Mouse (Mus musculus) myocyte (in vitro differentiated cells): ENCODE measurements around the gene Gabra5. TPM values are rescaled to one million over a fixed set of nuclear protein-coding genes. Genes with fewer than 3 reads are reported as not detected.

Source experiments
- H3K27me3 ChIP-seq: one replicate; pipeline ENCODE4 v1.6.1; 2011; ENCODE audit not compliant: control insufficient read depth, insufficient read depth, insufficient read length
- H3K36me3 ChIP-seq: one replicate; pipeline ENCODE4 v1.6.1; 2011; ENCODE audit not compliant: control insufficient read depth, insufficient read depth
- H3K4me2 ChIP-seq: one replicate; pipeline ENCODE4 v1.6.1; 2011; ENCODE audit warnings: low read depth, control low read depth
- H3K4me3 ChIP-seq: one replicate; pipeline ENCODE4 v1.5.1; 2011; ENCODE audit warnings: mild to moderate bottlenecking, control low read depth, moderate library complexity
- H3K79me2 ChIP-seq: one replicate; pipeline ENCODE4 v1.6.1; 2011; ENCODE audit not compliant: control insufficient read depth, insufficient read depth
- H3ac ChIP-seq: one replicate; pipeline ENCODE4 v1.6.1; 2011; ENCODE audit not compliant: control insufficient read depth, insufficient read length
- CEBPB ChIP-seq: IDR thresholded peaks from 2 replicates; pipeline ENCODE4 v1.6.1; 2011; ENCODE audit warnings: mild to moderate bottlenecking, moderate library complexity; ENCODE audit not compliant: poor library complexity, insufficient read depth, severe bottlenecking
- E2F4 ChIP-seq: IDR thresholded peaks from one replicate; pipeline ENCODE4 v1.6.1; 2011; ENCODE audit warnings: mild to moderate bottlenecking, control low read depth, moderate library complexity; ENCODE audit not compliant: insufficient read depth
- MAX ChIP-seq: IDR thresholded peaks from one replicate; pipeline ENCODE4 v1.6.1; 2011; ENCODE audit warnings: low read depth, mild to moderate bottlenecking, control low read depth
- MYOD1 ChIP-seq, 3 experiments: IDR thresholded peaks; one replicate each; pipeline ENCODE4 v1.6.1; 2011; ENCODE audit warnings: control low read depth in 2 of 3, low read depth in 2 of 3, mild to moderate bottlenecking in 2 of 3, moderate library complexity in 1 of 3; ENCODE audit not compliant: insufficient read length in 2 of 3, control insufficient read depth in 1 of 3
- MYOG ChIP-seq, 3 experiments: IDR thresholded peaks; one replicate each; pipeline ENCODE4 v1.6.1; 2011; ENCODE audit warnings: control low read depth in 2 of 3, low read depth in 2 of 3, mild to moderate bottlenecking in 2 of 3; ENCODE audit not compliant: insufficient read length in 2 of 3, control insufficient read depth in 1 of 3, insufficient read depth in 1 of 3
- POLR2A ChIP-seq: IDR thresholded peaks from one replicate; pipeline ENCODE4 v1.6.1; 2011; ENCODE audit warnings: low read depth, mild to moderate bottlenecking, control low read depth, moderate library complexity; ENCODE audit not compliant: insufficient read length
- POLR2AphosphoS2 ChIP-seq: IDR thresholded peaks from one replicate; pipeline ENCODE4 v1.6.1; 2011; ENCODE audit warnings: low read depth, control low read depth; ENCODE audit not compliant: insufficient read length
- REST ChIP-seq: IDR thresholded peaks from one replicate; pipeline ENCODE4 v1.6.1; 2011; ENCODE audit warnings: mild to moderate bottlenecking, control low read depth, moderate library complexity; ENCODE audit not compliant: insufficient read depth, insufficient read length
- SRF ChIP-seq: IDR thresholded peaks from one replicate; pipeline ENCODE4 v1.6.1; 2011; ENCODE audit warnings: low read depth; ENCODE audit not compliant: control insufficient read depth, insufficient read length
- TCF12 ChIP-seq: IDR thresholded peaks from one replicate; pipeline ENCODE4 v1.6.1; 2011; ENCODE audit warnings: mild to moderate bottlenecking, control low read depth; ENCODE audit not compliant: poor library complexity, insufficient read depth, severe bottlenecking
- TCF3 ChIP-seq: IDR thresholded peaks from one replicate; pipeline ENCODE4 v1.6.1; 2011; ENCODE audit warnings: low read depth, control low read depth; ENCODE audit not compliant: insufficient read length
- USF1 ChIP-seq: IDR thresholded peaks from one replicate; pipeline ENCODE4 v1.6.1; 2011; ENCODE audit warnings: low read depth, mild to moderate bottlenecking, control low read depth, moderate library complexity
- polyA plus RNA-seq: library from polyadenylated mRNA; unstranded; fragments of >200 nt; fragmentation: generic; extraction: Trizol; gene quantifications from one replicate; pipeline ENCODE4 v1.2.1, GENCODE M21; 2012; ENCODE audit warnings: missing spikeins

Gabra5 gene
- polyA plus RNA-seq, 1 experiment = not detected

DNA sequence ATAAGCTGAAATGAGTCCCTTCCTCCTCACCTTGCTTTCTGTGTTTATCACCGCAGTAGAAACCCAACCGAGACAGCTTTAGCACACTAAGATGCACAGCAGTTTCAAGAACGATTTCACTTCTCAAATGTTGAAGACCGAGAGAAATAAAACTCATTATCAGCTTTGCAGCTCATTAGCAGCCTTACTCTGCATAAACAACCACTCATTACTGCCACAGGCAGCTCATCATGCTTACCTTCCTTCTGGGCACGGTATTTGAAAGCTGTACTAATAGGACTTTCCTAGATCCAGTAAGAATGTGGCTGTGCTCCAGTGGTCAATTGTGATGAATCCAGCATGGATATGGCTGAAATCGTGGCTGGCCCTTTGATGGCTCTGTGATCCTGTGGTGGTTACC lies 23.0 kb downstream of the Gabra5 start:
- Histone ChIP-seq H3K4me3 (no peak overlapping the region), H3K36me3 (no peaks in the 10 kb centered on the region), H3K4me2 (no peak overlapping the region), H3K79me2 (no peaks in the 10 kb centered on the region), H3ac (no peak overlapping the region), H3K27me3 (no peaks in the 10 kb centered on the region)
- TF ChIP-seq REST = no peak
- no peak for TF ChIP-seq MYOG (IDR thresholded peaks at IDR 0.05; ENCODE audit: control insufficient read depth in 1 of 3, insufficient read depth in 1 of 3, insufficient read length in 2 of 3, low read depth in 2 of 3)
- no peak for TF ChIP-seq CEBPB
- no peak for TF ChIP-seq POLR2A
- no peak for TF ChIP-seq E2F4
- no peak for TF ChIP-seq TCF12
- TF ChIP-seq POLR2AphosphoS2 = no peak
- TF ChIP-seq SRF = no peak
- TF ChIP-seq MAX = no peak
- no peak for TF ChIP-seq MYOD1 (IDR thresholded peaks at IDR 0.05; ENCODE audit: control insufficient read depth in 1 of 3, insufficient read length in 2 of 3, low read depth in 2 of 3)
- TF ChIP-seq USF1 = no peak
- no peak for TF ChIP-seq TCF3

DNA sequence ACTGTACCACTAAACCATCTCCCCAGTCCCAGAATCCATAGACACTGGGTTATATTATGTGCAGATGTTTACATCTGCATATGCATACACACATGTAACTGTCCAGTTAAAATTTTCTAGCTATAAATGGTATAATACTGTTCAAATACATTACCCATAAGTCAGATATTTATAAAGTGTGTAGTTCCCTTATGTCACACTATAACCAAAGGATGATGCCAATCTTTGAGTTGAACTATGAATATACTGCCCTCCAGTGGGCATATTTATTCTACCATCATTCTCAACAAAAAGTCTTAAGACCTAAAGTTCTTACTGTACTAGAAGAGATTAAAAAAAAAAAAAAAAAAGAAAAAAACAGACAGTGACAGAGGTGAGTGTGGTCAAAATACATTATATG lies 27.0 kb downstream of the Gabra5 start:
- Histone ChIP-seq H3ac (no peak overlapping the region), H3K36me3 (no peaks in the 10 kb centered on the region), H3K4me2 (no peak overlapping the region), H3K4me3 (no peak overlapping the region), H3K79me2 (no peaks in the 10 kb centered on the region), H3K27me3 (no peaks in the 10 kb centered on the region)
- no peak for TF ChIP-seq REST
- no peak for TF ChIP-seq TCF12
- no peak for TF ChIP-seq POLR2A
- TF ChIP-seq MYOG (IDR thresholded peaks at IDR 0.05; ENCODE audit: control insufficient read depth in 1 of 3, insufficient read depth in 1 of 3, insufficient read length in 2 of 3, low read depth in 2 of 3) = no peak
- no peak for TF ChIP-seq POLR2AphosphoS2
- TF ChIP-seq E2F4 = no peak
- TF ChIP-seq MYOD1 (IDR thresholded peaks at IDR 0.05; ENCODE audit: control insufficient read depth in 1 of 3, insufficient read length in 2 of 3, low read depth in 2 of 3) = no peak
- TF ChIP-seq SRF = no peak
- no peak for TF ChIP-seq MAX
- no peak for TF ChIP-seq CEBPB
- no peak for TF ChIP-seq TCF3
- no peak for TF ChIP-seq USF1

DNA sequence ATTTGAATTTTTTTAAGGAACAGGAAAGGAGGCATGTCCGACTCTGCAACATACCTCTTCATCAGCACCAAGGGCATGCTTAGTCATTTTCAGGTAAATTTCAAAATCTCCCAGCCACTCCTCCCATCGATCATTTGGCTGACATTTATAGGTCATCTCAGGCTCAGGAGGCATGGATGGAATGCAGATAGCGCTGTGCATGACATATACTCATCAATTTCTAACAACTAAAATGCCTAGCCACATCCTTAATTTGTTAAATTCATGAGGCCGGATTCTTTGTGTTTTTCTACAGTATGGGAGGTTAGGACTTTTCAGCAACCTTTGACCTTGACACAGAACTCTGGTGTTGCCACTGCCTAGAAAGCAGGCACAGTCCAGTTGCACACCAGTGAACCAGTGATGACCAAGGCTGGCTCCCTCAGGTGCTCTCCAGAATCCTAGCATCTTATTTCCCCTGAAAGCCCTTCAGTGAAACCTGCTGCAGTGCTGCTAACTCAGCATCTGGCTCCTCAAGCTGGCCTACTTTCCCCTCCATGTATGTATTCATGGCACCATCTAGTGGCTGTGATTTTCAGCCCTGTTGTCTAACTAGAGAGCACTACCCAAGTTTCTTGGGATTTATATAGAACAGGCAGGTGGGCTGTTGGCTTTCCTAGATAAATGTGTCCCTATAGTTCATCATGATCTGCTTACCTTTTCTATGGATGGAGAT lies 35.9 kb downstream of the Gabra5 start:
- H3K27me3 ChIP-seq = no peaks in the 10 kb centered on the region
- TF ChIP-seq SRF = no peak
- no peak for TF ChIP-seq USF1
- TF ChIP-seq MAX = no peak
- no peak for TF ChIP-seq TCF12
- TF ChIP-seq CEBPB = no peak
- no peak for TF ChIP-seq POLR2A
- TF ChIP-seq REST = no peak
- TF ChIP-seq TCF3 = no peak
- no peak for TF ChIP-seq E2F4
- TF ChIP-seq POLR2AphosphoS2 = no peak
- no peak for TF ChIP-seq MYOD1 (IDR thresholded peaks at IDR 0.05; ENCODE audit: control insufficient read depth in 1 of 3, insufficient read length in 2 of 3, low read depth in 2 of 3)
- no peak for TF ChIP-seq MYOG (IDR thresholded peaks at IDR 0.05; ENCODE audit: control insufficient read depth in 1 of 3, insufficient read depth in 1 of 3, insufficient read length in 2 of 3, low read depth in 2 of 3)
- no peak overlapping the region for H3K4me2 ChIP-seq
- no peak overlapping the region for H3ac ChIP-seq
- H3K4me3 ChIP-seq = no peak overlapping the region
- no peaks in the 10 kb centered on the region for H3K36me3 ChIP-seq
- no peaks in the 10 kb centered on the region for H3K79me2 ChIP-seq

DNA sequence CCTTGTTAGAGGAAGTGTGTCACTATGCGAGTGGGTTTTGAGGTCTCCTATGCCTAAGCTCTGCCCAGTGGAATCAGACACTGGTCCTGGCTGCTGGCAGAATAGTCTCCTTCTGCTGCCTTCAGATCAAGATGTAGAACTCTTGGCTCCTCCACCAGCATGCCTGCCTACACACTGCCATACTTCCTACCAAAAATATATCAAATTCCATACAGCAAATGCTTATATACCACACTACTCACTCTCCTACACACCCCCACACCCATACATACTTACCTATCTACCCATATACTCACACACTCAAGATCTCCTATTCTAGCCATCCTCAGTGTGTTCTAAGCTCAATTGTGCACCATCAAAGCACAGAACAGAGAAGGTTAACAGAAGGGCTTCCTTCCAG lies 38.5 kb downstream of the Gabra5 start:
- H3K4me3 ChIP-seq = no peak overlapping the region
- H3K36me3 ChIP-seq = no peaks in the 10 kb centered on the region
- no peaks in the 10 kb centered on the region for H3K27me3 ChIP-seq
- H3ac ChIP-seq = no peak overlapping the region
- TF ChIP-seq TCF3 (no peak), MYOG (IDR thresholded peaks at IDR 0.05; ENCODE audit: control insufficient read depth in 1 of 3, insufficient read depth in 1 of 3, insufficient read length in 2 of 3, low read depth in 2 of 3) (no peak), E2F4 (no peak), CEBPB (no peak), POLR2A (no peak), REST (no peak), TCF12 (no peak), MAX (no peak), SRF (no peak), POLR2AphosphoS2 (no peak), MYOD1 (IDR thresholded peaks at IDR 0.05; ENCODE audit: control insufficient read depth in 1 of 3, insufficient read length in 2 of 3, low read depth in 2 of 3) (no peak), USF1 (no peak)
- no peaks in the 10 kb centered on the region for H3K79me2 ChIP-seq
- H3K4me2 ChIP-seq = no peak overlapping the region
